Mouse (Mus musculus): ENCODE results near the gene Gm49387.

Gm49387 gene

GRCm38 (mm10) chr14:31661671-31662554 is 21.2 kb upstream of the Gm49387 start:
- peak; percentile 88 to 90 for DNase-seq

- DNase-seq: no peak
Observed at GRCm38 (mm10) chr14:31660312-31661093, 19.8 kb upstream of the Gm49387 start.

GRCm38 (mm10) chr14:31659501-31660181 is 19.0 kb upstream of the Gm49387 start:
- DNase-seq: no peak

GRCm38 (mm10) chr14:31658126-31658680 is 17.5 kb upstream of the Gm49387 start:
- no peak for DNase-seq

GRCm38 (mm10) chr14:31656857-31657645 is 16.4 kb upstream of the Gm49387 start:
- peak; percentile 72 to 83 for DNase-seq

GRCm38 (mm10) chr14:31656386-31656785 is 15.7 kb upstream of the Gm49387 start:
- no peak for DNase-seq

- no peak for DNase-seq
Observed at GRCm38 (mm10) chr14:31655406-31655805, 14.7 kb upstream of the Gm49387 start.

- no peak for DNase-seq
Observed at GRCm38 (mm10) chr14:31654816-31655215, 14.1 kb upstream of the Gm49387 start.

GRCm38 (mm10) chr14:31653101-31653875 is 12.6 kb upstream of the Gm49387 start:
- DNase-seq: no peak

GRCm38 (mm10) chr14:31652624-31653023 is 11.9 kb upstream of the Gm49387 start:
- DNase-seq: no peak

GRCm38 (mm10) chr14:31652106-31652505 is 11.4 kb upstream of the Gm49387 start:
- no peak for DNase-seq

GRCm38 (mm10) chr14:31651206-31651605 is 10.5 kb upstream of the Gm49387 start:
- no peak for DNase-seq

GRCm38 (mm10) chr14:31650347-31650746 is 9.7 kb upstream of the Gm49387 start:
- no peak for DNase-seq

GRCm38 (mm10) chr14:31647991-31648390 is 7.3 kb upstream of the Gm49387 start:
- DNase-seq: no peak

GRCm38 (mm10) chr14:31645920-31646319 is 5.2 kb upstream of the Gm49387 start:
- DNase-seq: no peak

GRCm38 (mm10) chr14:31644931-31645547 is 4.4 kb upstream of the Gm49387 start:
- DNase-seq: no peak

- no peak for DNase-seq
Observed at GRCm38 (mm10) chr14:31644183-31644830, 3.6 kb upstream of the Gm49387 start.

- no peak for DNase-seq
Observed at GRCm38 (mm10) chr14:31641506-31642155, 953 bp upstream of the Gm49387 start.

- DNase-seq: peak; percentile 77 to 87
Observed at GRCm38 (mm10) chr14:31640890-31641505, 320 bp upstream of the Gm49387 start, which contains the start of the genes Btd and Hacl1. Gene Btd (plus strand): TSS chr14:31641028. Gene Hacl1 (minus strand): TSS chr14:31641286.

Data from cerebellum, adult 18-20 months (tissue).